21 mouse cellular contexts compared by ENCODE assay signal in the genomic region with DNA sequence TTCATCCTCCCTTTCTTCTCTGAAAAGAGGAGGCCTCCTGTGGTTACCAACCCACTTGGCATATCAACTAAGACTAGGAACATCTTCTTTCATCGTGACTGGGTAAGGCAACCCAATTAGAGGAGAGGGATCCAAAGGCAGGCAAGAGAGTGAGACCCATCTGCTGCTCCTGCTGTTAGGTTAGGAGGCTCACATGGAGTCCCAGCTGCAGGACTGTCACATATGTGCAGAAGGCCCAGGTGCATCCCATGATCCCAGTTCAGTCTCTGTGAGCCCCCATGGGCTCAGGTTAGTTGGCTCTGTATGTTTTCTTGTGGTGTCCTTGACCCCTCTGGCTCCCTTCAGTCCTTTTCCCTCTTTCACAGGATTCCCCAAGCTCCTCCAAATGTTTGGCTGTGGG. TPM values are rescaled to one million over a fixed set of nuclear protein-coding genes. Genes with fewer than 3 reads are reported as not detected.
DNase-seq lines count a peak whose midpoint lies in the region; ATAC-seq and TF ChIP-seq lines count a peak whose summit lies in the region.
"Had no signal": no experiment of that assay in that cellular context is flagged by ENCODE, and none has a peak within 500 bp of the region (broad histone marks: within the 10 kb centered on the region; RNA-seq: fewer than 3 reads in every experiment).

No protein-coding gene starts in this region.

- ATAC-seq in forebrain, embryonic 14.5 days = peak; percentile 25; the same call in 1 of the 2 replicates
- no peak for ATAC-seq in forebrain, embryonic 16.5 days
- peak; percentile 64; the same call in 1 of the 2 replicates for ATAC-seq in hindbrain, embryonic 12.5 days (ENCODE audit: low FRiP score)
- no peak for ATAC-seq in hindbrain, postnatal 0 days
- peak; percentile 51 for ATAC-seq in midbrain, embryonic 13.5 days
- ATAC-seq in midbrain, embryonic 11.5 days (ENCODE audit: low FRiP score) = no peak

- no peaks in the 10 kb centered on the region for H3K9me3 ChIP-seq in forebrain, embryonic 14.5 days (replicated peaks; ENCODE audit: control insufficient read depth, low read length)
- no peaks in the 10 kb centered on the region for H3K9me3 ChIP-seq in forebrain, embryonic 16.5 days (ENCODE audit: control insufficient read depth, low read length)
- no peaks in the 10 kb centered on the region for H3K9me3 ChIP-seq in hindbrain, embryonic 12.5 days (replicated peaks)
- no peaks in the 10 kb centered on the region for H3K9me3 ChIP-seq in hindbrain, postnatal 0 days (ENCODE audit: low read length)
- no peaks in the 10 kb centered on the region for H3K9me3 ChIP-seq in midbrain, embryonic 13.5 days
- no peaks in the 10 kb centered on the region for H3K9me3 ChIP-seq in midbrain, embryonic 11.5 days (ENCODE audit: control insufficient read depth, low read length)
- H3K9me3 ChIP-seq: embryonic facial prominence, embryonic 13.5 days; embryonic facial prominence, embryonic 15.5 days; forebrain, embryonic 10.5 days; forebrain, embryonic 12.5 days had no signal

- H3K27ac ChIP-seq in forebrain, embryonic 14.5 days (ENCODE audit: low read depth, low read length) = no peak overlapping the region
- H3K27ac ChIP-seq in forebrain, embryonic 16.5 days (ENCODE audit: low read length) = no peak overlapping the region
- no peak overlapping the region for H3K27ac ChIP-seq in hindbrain, embryonic 12.5 days
- no peak overlapping the region for H3K27ac ChIP-seq in hindbrain, postnatal 0 days
- no peak overlapping the region for H3K27ac ChIP-seq in midbrain, embryonic 13.5 days
- H3K27ac ChIP-seq in midbrain, embryonic 11.5 days (ENCODE audit: low read depth, low read length) = no peak overlapping the region
- H3K27ac ChIP-seq: embryonic facial prominence, embryonic 13.5 days; embryonic facial prominence, embryonic 15.5 days; forebrain, embryonic 10.5 days; forebrain, embryonic 12.5 days had no signal

- TF ChIP-seq POLR2A in brain, embryonic 14.5 days (IDR thresholded peaks at IDR 0.05; ENCODE audit: borderline replicate concordance, extremely low read depth, insufficient read depth, insufficient read length, poor library complexity, severe bottlenecking) = no peak

- 10% methylated on average over 1 of the region's 1 CpGs for WGBS in forebrain, embryonic 14.5 days
- WGBS in forebrain, embryonic 16.5 days = 25% methylated on average over 1 of the region's 1 CpGs
- WGBS in hindbrain, embryonic 12.5 days = 21% methylated on average over 1 of the region's 1 CpGs
- WGBS in hindbrain, postnatal 0 days = 10% methylated on average over 1 of the region's 1 CpGs
- WGBS in midbrain, embryonic 13.5 days = 24% methylated on average over 1 of the region's 1 CpGs
- 23% methylated on average over 1 of the region's 1 CpGs for WGBS in midbrain, embryonic 11.5 days

- H3K9ac ChIP-seq in forebrain, embryonic 14.5 days (ENCODE audit: low read length) = no peak overlapping the region
- no peak overlapping the region for H3K9ac ChIP-seq in forebrain, embryonic 16.5 days (replicated peaks; ENCODE audit: low read depth, low read length)
- no peak overlapping the region for H3K9ac ChIP-seq in hindbrain, embryonic 12.5 days
- no peak overlapping the region for H3K9ac ChIP-seq in hindbrain, postnatal 0 days (replicated peaks; ENCODE audit: low read length)
- no peak overlapping the region for H3K9ac ChIP-seq in midbrain, embryonic 13.5 days (replicated peaks)
- no peak overlapping the region for H3K9ac ChIP-seq in midbrain, embryonic 11.5 days (ENCODE audit: low read length)
- H3K9ac ChIP-seq: embryonic facial prominence, embryonic 13.5 days; embryonic facial prominence, embryonic 15.5 days; forebrain, embryonic 12.5 days had no signal

- no peak overlapping the region for H3K4me2 ChIP-seq in forebrain, embryonic 14.5 days (ENCODE audit: low read length)
- H3K4me2 ChIP-seq in forebrain, embryonic 16.5 days (ENCODE audit: low read length) = no peak overlapping the region
- no peak overlapping the region for H3K4me2 ChIP-seq in hindbrain, embryonic 12.5 days (replicated peaks)
- no peak overlapping the region for H3K4me2 ChIP-seq in hindbrain, postnatal 0 days (ENCODE audit: low read depth, low read length)
- H3K4me2 ChIP-seq in midbrain, embryonic 13.5 days (replicated peaks) = no peak overlapping the region
- H3K4me2 ChIP-seq in midbrain, embryonic 11.5 days = no peak overlapping the region
- H3K4me2 ChIP-seq: embryonic facial prominence, embryonic 13.5 days; embryonic facial prominence, embryonic 15.5 days; forebrain, embryonic 12.5 days had no signal

- no peaks in the 10 kb centered on the region for H3K4me1 ChIP-seq in forebrain, embryonic 14.5 days (ENCODE audit: control insufficient read depth, insufficient read depth, low read length)
- no peaks in the 10 kb centered on the region for H3K4me1 ChIP-seq in forebrain, embryonic 16.5 days (replicated peaks; ENCODE audit: control insufficient read depth, insufficient read depth, low read length)
- H3K4me1 ChIP-seq in hindbrain, embryonic 12.5 days = no peaks in the 10 kb centered on the region; the same call in 1 of the 2 replicates
- H3K4me1 ChIP-seq in hindbrain, postnatal 0 days (ENCODE audit: insufficient read depth, low read length) = no peaks in the 10 kb centered on the region
- no peaks in the 10 kb centered on the region for H3K4me1 ChIP-seq in midbrain, embryonic 13.5 days (replicated peaks)
- no peaks in the 10 kb centered on the region for H3K4me1 ChIP-seq in midbrain, embryonic 11.5 days (ENCODE audit: control insufficient read depth, insufficient read depth, low read length)
- H3K4me1 ChIP-seq: embryonic facial prominence, embryonic 15.5 days; forebrain, embryonic 12.5 days had no signal

- TF ChIP-seq CTCF in hindbrain, postnatal 0 days (IDR thresholded peaks at IDR 0.05; ENCODE audit: low read depth) = no peak
- no peak for TF ChIP-seq CTCF in brain, embryonic 14.5 days (IDR thresholded peaks at IDR 0.05; ENCODE audit: borderline replicate concordance, extremely low read depth, insufficient read depth, insufficient read length)

- no peak for DNase-seq in forebrain, embryonic 14.5 days (ENCODE audit: low spot score)
- no peak for DNase-seq in hindbrain, postnatal 0 days (ENCODE audit: low spot score)
- DNase-seq in midbrain, embryonic 11.5 days (ENCODE audit: low spot score, missing footprints) = no peak
- DNase-seq in brain, embryonic 14.5 days (ENCODE audit: low read depth) = peak; percentile 50
- no peak for DNase-seq in embryo, embryonic 9.5 days (ENCODE audit: extremely low spot score)
- DNase-seq: adrenal gland, adult 2 months; adrenal gland, postnatal 10 days; adrenal gland, postnatal 25 days; cerebellum, adult 11-12 months; cerebellum, adult 2 months; cerebellum, adult 9-10 months; cerebellum, postnatal 10 days; cerebellum, postnatal 25 days had no signal

- no peak overlapping the region for H3K4me3 ChIP-seq in forebrain, embryonic 14.5 days (ENCODE audit: low read depth, low read length)
- no peak overlapping the region for H3K4me3 ChIP-seq in forebrain, embryonic 16.5 days (replicated peaks; ENCODE audit: low read length)
- no peak overlapping the region for H3K4me3 ChIP-seq in hindbrain, embryonic 12.5 days
- no peak overlapping the region for H3K4me3 ChIP-seq in hindbrain, postnatal 0 days (ENCODE audit: low read length)
- no peak overlapping the region for H3K4me3 ChIP-seq in midbrain, embryonic 13.5 days (replicated peaks)
- H3K4me3 ChIP-seq in midbrain, embryonic 11.5 days (ENCODE audit: low read depth, low read length) = no peak overlapping the region
- H3K4me3 ChIP-seq: embryonic facial prominence, embryonic 13.5 days; embryonic facial prominence, embryonic 15.5 days; erythroblast, embryonic 14.5 days; forebrain, embryonic 10.5 days; forebrain, embryonic 12.5 days had no signal

- no peaks in the 10 kb centered on the region for H3K27me3 ChIP-seq in forebrain, embryonic 14.5 days (replicated peaks; ENCODE audit: control insufficient read depth, insufficient read depth, low read length)
- H3K27me3 ChIP-seq in forebrain, embryonic 16.5 days (replicated peaks; ENCODE audit: control insufficient read depth, insufficient read depth, low read length) = no peaks in the 10 kb centered on the region
- no peaks in the 10 kb centered on the region for H3K27me3 ChIP-seq in hindbrain, embryonic 12.5 days
- no peaks in the 10 kb centered on the region for H3K27me3 ChIP-seq in hindbrain, postnatal 0 days (ENCODE audit: insufficient read depth, low read length)
- H3K27me3 ChIP-seq in midbrain, embryonic 13.5 days = no peaks in the 10 kb centered on the region
- H3K27me3 ChIP-seq in midbrain, embryonic 11.5 days (ENCODE audit: control insufficient read depth, insufficient read depth, low read length) = no peaks in the 10 kb centered on the region
- H3K27me3 ChIP-seq: embryonic facial prominence, embryonic 15.5 days; forebrain, embryonic 12.5 days had no signal

- no peaks in the 10 kb centered on the region for H3K36me3 ChIP-seq in forebrain, embryonic 14.5 days (ENCODE audit: control insufficient read depth, insufficient read depth, low read length)
- H3K36me3 ChIP-seq in forebrain, embryonic 16.5 days (ENCODE audit: control insufficient read depth, insufficient read depth) = no peaks in the 10 kb centered on the region
- H3K36me3 ChIP-seq in hindbrain, embryonic 12.5 days = no peaks in the 10 kb centered on the region
- no peaks in the 10 kb centered on the region for H3K36me3 ChIP-seq in hindbrain, postnatal 0 days (ENCODE audit: insufficient read depth, low read length)
- H3K36me3 ChIP-seq in midbrain, embryonic 13.5 days = no peaks in the 10 kb centered on the region
- H3K36me3 ChIP-seq in midbrain, embryonic 11.5 days (ENCODE audit: control insufficient read depth, insufficient read depth, low read length) = no peaks in the 10 kb centered on the region
- H3K36me3 ChIP-seq: embryonic facial prominence, embryonic 13.5 days; embryonic facial prominence, embryonic 15.5 days; forebrain, embryonic 10.5 days; forebrain, embryonic 12.5 days had no signal

RNA-seq across cellular contexts. Expression of a gene that starts 32.8 kb away (rescaled TPM):
- 26.1 and 33.8 TPM in 2 replicates for polyA plus RNA-seq in forebrain, embryonic 14.5 days (2014; fragmentation: Nextera tagmentation; extraction: Ambion mirVana)
- 29.3 and 32.1 TPM in 2 replicates for polyA plus RNA-seq in forebrain, embryonic 16.5 days (2015; fragmentation: Nextera tagmentation; extraction: Ambion mirVana)
- 32.8 and 33.8 TPM in 2 replicates for polyA plus RNA-seq in hindbrain, embryonic 12.5 days (2016; fragmentation: Nextera tagmentation; extraction: Ambion mirVana)
- 71.8 and 75.1 TPM in 2 replicates for total RNA-seq in hindbrain, postnatal 0 days (2014; rRNA removed)
- 57.1 and 57.5 TPM in 2 replicates for polyA plus RNA-seq in hindbrain, postnatal 0 days (2015; fragmentation: Nextera tagmentation; extraction: Ambion mirVana)
- 35.9 and 36.7 TPM in 2 replicates for polyA plus RNA-seq in midbrain, embryonic 13.5 days (2015; fragmentation: Nextera tagmentation; extraction: Ambion mirVana)
- 20.8 and 25.7 TPM in 2 replicates for polyA plus RNA-seq in midbrain, embryonic 11.5 days (2014; fragmentation: Nextera tagmentation; extraction: Ambion mirVana)
- polyA plus RNA-seq in brain, embryonic 14.5 days (2012; rRNA removed) = 19.7 and 30.3 TPM in 2 replicates

Comparison
In these comparisons a context has a peak if more than half of its experiments do, and no peak if none do; other contexts are left out.
1. ATAC-seq: peak in forebrain, embryonic 14.5 days (single experiment), hindbrain, embryonic 12.5 days (single experiment) and midbrain, embryonic 13.5 days (single experiment); none in forebrain, embryonic 16.5 days (single experiment), hindbrain, postnatal 0 days (single experiment) and midbrain, embryonic 11.5 days (single experiment).